Mouse (Mus musculus) liver, adult 2 months (tissue): Measurements from ENCODE around the gene Kif13a.

Experiments
- CTCF ChIP-seq: fragments of 200-500 bp; IDR thresholded peaks from 2 replicates; pipeline ENCODE4 v1.5.1; 2011; ENCODE audit warnings: low read depth, low read length, control low read depth
- POLR2A ChIP-seq: fragments of 200-500 bp; IDR thresholded peaks from 2 replicates; pipeline ENCODE4 v1.6.1; 2011; ENCODE audit warnings: low read length, control low read depth; ENCODE audit not compliant: insufficient read depth; ENCODE audit errors: extremely low read depth

DNA sequence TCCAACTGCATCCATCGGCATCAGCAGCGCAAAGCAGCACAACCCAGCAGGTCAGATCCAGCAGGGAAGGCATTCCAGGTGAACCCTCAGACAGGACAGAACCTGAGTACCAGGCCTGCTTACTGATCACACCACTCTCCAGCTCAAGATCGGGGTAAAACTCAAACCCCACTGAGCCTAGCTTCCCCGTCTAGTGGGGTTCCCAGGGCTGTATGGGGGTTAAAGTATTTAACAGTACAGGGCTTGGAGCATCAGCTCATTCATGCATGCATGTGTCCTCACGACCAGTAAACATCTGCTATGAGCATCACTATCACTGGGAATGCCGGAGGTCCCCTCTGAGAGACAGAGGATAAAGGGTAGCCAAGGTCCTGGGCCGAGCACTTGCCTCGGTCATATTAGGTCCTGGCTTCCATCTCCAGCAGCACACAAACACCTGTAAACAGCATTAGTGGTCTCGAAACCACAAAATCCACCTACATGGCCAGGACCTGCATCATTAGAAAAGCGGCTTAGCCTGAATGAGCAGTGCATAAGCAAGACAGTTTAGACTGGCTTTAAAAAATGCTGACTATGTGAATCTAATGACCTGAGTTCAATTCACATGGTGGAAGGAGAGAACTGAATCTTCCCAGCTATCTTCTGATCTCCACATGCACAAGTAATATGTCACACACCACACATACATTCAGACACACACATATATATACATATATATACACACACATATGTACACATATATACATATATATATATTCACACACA, 43.0 kb downstream of the Kif13a start:
- TF ChIP-seq CTCF = no peak
- no peak for TF ChIP-seq POLR2A
